Mouse (Mus musculus): ENCODE measurements around the gene Ncoa6.

Ncoa6 gene

GRCm38 (mm10) chr2:155436445-155436844 is 37.2 kb downstream of the Ncoa6 start:
- DNase-seq: peak; percentile 19

GRCm38 (mm10) chr2:155420911-155421310 is 52.8 kb downstream of the Ncoa6 start:
- DNase-seq: no peak

GRCm38 (mm10) chr2:155404635-155405034 is 69.1 kb downstream of the Ncoa6 start:
- no peak for DNase-seq

GRCm38 (mm10) chr2:155401926-155402325 is 71.8 kb downstream of the Ncoa6 start:
- no peak for DNase-seq

- DNase-seq: no peak
Measured at GRCm38 (mm10) chr2:155400276-155400675, 73.4 kb downstream of the Ncoa6 start.

GRCm38 (mm10) chr2:155394586-155394985 is 79.1 kb downstream of the Ncoa6 start:
- no peak for DNase-seq

- no peak for DNase-seq
Measured at GRCm38 (mm10) chr2:155388573-155388972, 85.1 kb downstream of the Ncoa6 start.

GRCm38 (mm10) chr2:155387052-155387451 is 86.6 kb downstream of the Ncoa6 start:
- DNase-seq: no peak

- no peak for DNase-seq
Measured at GRCm38 (mm10) chr2:155386534-155386899, 87.2 kb downstream of the Ncoa6 start.

- no peak for DNase-seq
Measured at GRCm38 (mm10) chr2:155385731-155386533, 87.8 kb downstream of the Ncoa6 start.

- peak; percentile 90 for DNase-seq
Measured at GRCm38 (mm10) chr2:155385090-155385489, 88.6 kb downstream of the Ncoa6 start.

- DNase-seq: peak; percentile 60
Measured at GRCm38 (mm10) chr2:155382791-155383438, 90.8 kb downstream of the Ncoa6 start.

GRCm38 (mm10) chr2:155382332-155382700 is 91.4 kb downstream of the Ncoa6 start:
- no peak for DNase-seq

- DNase-seq: peak; percentile 99
Measured at GRCm38 (mm10) chr2:155381643-155382331, 91.9 kb downstream of the Ncoa6 start.

GRCm38 (mm10) chr2:155381060-155381437 is 92.6 kb downstream of the Ncoa6 start:
- DNase-seq: no peak

GRCm38 (mm10) chr2:155380261-155381059 is 93.2 kb downstream of the Ncoa6 start, which contains the start of gene Trp53inp2:
TSS of gene Trp53inp2 (plus strand) at chr2:155381059.
- no peak for DNase-seq

- DNase-seq: no peak
Measured at GRCm38 (mm10) chr2:155376191-155376590, 97.5 kb downstream of the Ncoa6 start.

GRCm38 (mm10) chr2:155374521-155374920 is 99.2 kb downstream of the Ncoa6 start:
- no peak for DNase-seq

- no peak for DNase-seq
Measured at GRCm38 (mm10) chr2:155373886-155374285, 99.8 kb downstream of the Ncoa6 start.

GRCm38 (mm10) chr2:155373302-155373701 is 100.4 kb downstream of the Ncoa6 start:
- no peak for DNase-seq

- DNase-seq: no peak
Measured at GRCm38 (mm10) chr2:155372451-155372850, 101.2 kb downstream of the Ncoa6 start.

- DNase-seq: peak; percentile 68
Measured at GRCm38 (mm10) chr2:155369333-155369883, 104.3 kb downstream of the Ncoa6 start.
